Mouse (Mus musculus) thymus, adult 2 months (tissue): Measurements from ENCODE around the gene Spns2. TPM values are rescaled to one million over a fixed set of nuclear protein-coding genes. Genes with fewer than 3 reads are reported as not detected.

Experiments
- DNase-seq: peaks from one replicate; pipeline ENCODE4 v3.0.0; 2021
- H3K27ac ChIP-seq: fragments of 200-500 bp; 2 replicates; pipeline ENCODE4 v1.5.1; 2012; ENCODE audit warnings: low read length, control low read depth; ENCODE audit not compliant: control insufficient read depth, insufficient read depth
- H3K27me3 ChIP-seq: fragments of 200-500 bp; 2 replicates; pipeline ENCODE4 v1.6.1; 2012; ENCODE audit warnings: mild to moderate bottlenecking, low read length, moderate library complexity, mixed read lengths; ENCODE audit not compliant: control insufficient read depth, insufficient read depth
- H3K36me3 ChIP-seq: fragments of 200-500 bp; 2 replicates; pipeline ENCODE4 v1.6.1; 2012; ENCODE audit warnings: mild to moderate bottlenecking, low read length, moderate library complexity; ENCODE audit not compliant: control insufficient read depth, insufficient read depth
- H3K4me1 ChIP-seq: fragments of 200-500 bp; replicated peaks from 2 replicates; pipeline ENCODE4 v1.6.1; 2012; ENCODE audit warnings: low read length; ENCODE audit not compliant: control insufficient read depth, insufficient read depth
- H3K4me3 ChIP-seq: fragments of 200-500 bp; 2 replicates; pipeline ENCODE4 v1.5.1; 2012; ENCODE audit warnings: mild to moderate bottlenecking, low read length, control low read depth, moderate library complexity; ENCODE audit not compliant: control insufficient read depth, insufficient read depth
- CTCF ChIP-seq: fragments of 200-500 bp; IDR thresholded peaks from 2 replicates; pipeline ENCODE4 v1.5.1; 2012; ENCODE audit warnings: mild to moderate bottlenecking, control low read depth, low read length, moderate library complexity, borderline replicate concordance; ENCODE audit not compliant: control insufficient read depth, poor library complexity, insufficient read depth; ENCODE audit errors: extremely low read depth
- POLR2A ChIP-seq: fragments of 200-500 bp; IDR thresholded peaks from 2 replicates; pipeline ENCODE4 v1.6.1; 2012; ENCODE audit warnings: mild to moderate bottlenecking, low read length, control low read depth, moderate library complexity; ENCODE audit not compliant: control insufficient read depth, poor library complexity, insufficient read depth; ENCODE audit errors: extremely low read depth
- WGBS: fragments of 180-500 bp; shearing (Covaris S2); methylation state at CpG from one replicate; pipeline ENCODE4 v1.1.7; 2018; 5-methylcytosine and 5-hydroxymethylcytosine counted together
- polyA plus RNA-seq: library from polyadenylated mRNA; depleted of rRNA; stranded (reverse); fragments of >200 nt; gene quantifications from 2 replicates; pipeline ENCODE4 v1.2.3, GENCODE M21; 2012; rRNA removed

The Spns2 gene
- polyA plus RNA-seq, 1 experiment, result 10.6 TPM

- no peaks in the 10 kb centered on the region for H3K4me1 ChIP-seq
- 79% methylated on average over 4 of the region's 4 CpGs for WGBS
- no peak for DNase-seq
- no peaks in the 10 kb centered on the region for H3K36me3 ChIP-seq
- no peak overlapping the region for H3K27ac ChIP-seq
- no peaks in the 10 kb centered on the region; the same call in 1 of the 2 replicates for H3K27me3 ChIP-seq
- TF ChIP-seq POLR2A (no peak), CTCF (no peak)
- H3K4me3 ChIP-seq, result no peak overlapping the region
Measured at GRCm38 (mm10) chr11:72405532-72405931, 84.2 kb downstream of the Spns2 start.

DNA sequence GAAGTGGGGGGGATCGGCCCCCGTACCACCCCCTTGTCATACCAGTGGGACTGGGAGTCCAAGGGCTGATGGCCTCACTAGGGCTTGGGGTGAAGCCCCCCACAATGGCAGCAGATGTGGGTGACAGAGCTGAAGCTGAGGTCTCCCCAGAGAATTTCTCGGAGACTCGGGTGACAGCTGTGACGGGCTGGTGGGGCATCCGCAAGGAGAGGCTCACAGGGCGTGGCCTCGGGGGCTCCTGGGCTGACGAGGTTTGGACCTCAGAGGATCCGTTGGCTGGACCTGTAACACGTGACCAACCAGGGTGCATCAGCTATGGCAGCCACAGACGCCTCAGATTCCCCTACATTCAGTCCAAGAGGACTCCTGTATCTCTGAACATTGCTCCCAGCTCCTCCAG is 86.7 kb downstream of the Spns2 start:
- TF ChIP-seq CTCF, result no peak
- TF ChIP-seq POLR2A, result no peak
- no peak overlapping the region for H3K4me3 ChIP-seq
- no peak overlapping the region for H3K27ac ChIP-seq
- H3K4me1 ChIP-seq, result no peaks in the 10 kb centered on the region
- no peak for DNase-seq
- 93% methylated on average over 12 of the region's 12 CpGs for WGBS
- no peaks in the 10 kb centered on the region for H3K27me3 ChIP-seq
- no peaks in the 10 kb centered on the region for H3K36me3 ChIP-seq

GRCm38 (mm10) chr11:72402017-72402416 is 87.7 kb downstream of the Spns2 start:
- WGBS, result 89% methylated on average over 5 of the region's 5 CpGs
- Histone ChIP-seq H3K36me3 (no peaks in the 10 kb centered on the region), H3K4me3 (no peak overlapping the region), H3K4me1 (no peaks in the 10 kb centered on the region), H3K27ac (no peak overlapping the region), H3K27me3 (no peaks in the 10 kb centered on the region)
- DNase-seq, result no peak
- TF ChIP-seq POLR2A (no peak), CTCF (no peak)

Other genes with a start within 250 kb of the Spns2 start
- 0.04 and 0.10 TPM in 2 replicates for gene Slc13a5, start 222.7 kb downstream of the Spns2 start, polyA plus RNA-seq
- 39.3 and 46.0 TPM in 2 replicates for gene Xaf1, start 188.3 kb downstream of the Spns2 start, polyA plus RNA-seq
- gene Fbxo39, start 175.5 kb downstream of the Spns2 start, polyA plus RNA-seq, result 0.18 and 0.26 TPM in 2 replicates
- gene Tekt1, start 127.5 kb downstream of the Spns2 start, polyA plus RNA-seq, result 0.11 and 0.27 TPM in 2 replicates
- 1.7 and 2.7 TPM in 2 replicates for gene Smtnl2, start 78.2 kb downstream of the Spns2 start, polyA plus RNA-seq
- gene Ggt6, start 54.4 kb downstream of the Spns2 start, polyA plus RNA-seq, result 4.0 and 4.3 TPM in 2 replicates
- gene Mybbp1a, start 48.5 kb downstream of the Spns2 start, polyA plus RNA-seq, result 57.1 and 67.8 TPM in 2 replicates
- 13.5 and 15.4 TPM in 2 replicates for gene Spns3, start 60.6 kb upstream of the Spns2 start, polyA plus RNA-seq
- gene Ube2g1, start 117.4 kb upstream of the Spns2 start, polyA plus RNA-seq, result 13.3 and 14.8 TPM in 2 replicates
- 41.1 and 41.2 TPM in 2 replicates for gene Ankfy1, start 200.1 kb upstream of the Spns2 start, polyA plus RNA-seq